Mouse (Mus musculus) heart, embryonic 11.5 days (tissue): ENCODE results near the gene Gpr62. TPM values are rescaled to one million over a fixed set of nuclear protein-coding genes. Genes with fewer than 3 reads are reported as not detected.

ENCODE experiments used
- ATAC-seq: fragments of 200-750 bp; cut with Nextera tagmentation; replicated peaks from 2 replicates; pipeline ENCODE4 v1.8.0; 2017; ENCODE audit warnings: moderate library complexity; ENCODE audit not compliant: insufficient number of reproducible peaks, low FRiP score, low TSS enrichment
- H3K27ac ChIP-seq: fragments of 300-500 bp; sonication (generic); 2 replicates; pipeline ENCODE4 v1.5.1; 2014; ENCODE audit warnings: mild to moderate bottlenecking, low read depth, low read length
- H3K27me3 ChIP-seq: fragments of 300-500 bp; sonication (generic); 2 replicates; pipeline ENCODE4 v1.6.1; 2014; ENCODE audit warnings: mild to moderate bottlenecking, low read length, mixed read lengths; ENCODE audit not compliant: control insufficient read depth, insufficient read depth
- H3K36me3 ChIP-seq: fragments of 300-500 bp; sonication (generic); 2 replicates; pipeline ENCODE4 v1.6.1; 2014; ENCODE audit warnings: mild to moderate bottlenecking, low read length, moderate library complexity, mixed read lengths; ENCODE audit not compliant: control insufficient read depth, insufficient read depth
- H3K4me1 ChIP-seq: fragments of 300-500 bp; sonication (generic); 2 replicates; pipeline ENCODE4 v1.6.1; 2014; ENCODE audit warnings: low read length; ENCODE audit not compliant: control insufficient read depth, insufficient read depth
- H3K4me2 ChIP-seq: fragments of 300-500 bp; sonication (generic); 2 replicates; pipeline ENCODE4 v1.6.1; 2014; ENCODE audit warnings: mild to moderate bottlenecking, moderate library complexity
- H3K4me3 ChIP-seq: fragments of 300-500 bp; sonication (generic); 2 replicates; pipeline ENCODE4 v1.5.1; 2014; ENCODE audit warnings: low read depth, low read length
- H3K9ac ChIP-seq: fragments of 300-500 bp; sonication (generic); 2 replicates; pipeline ENCODE4 v1.6.1; 2014; ENCODE audit warnings: mild to moderate bottlenecking, low read depth, low read length, moderate library complexity
- H3K9me3 ChIP-seq: fragments of 300-500 bp; sonication (generic); replicated peaks from 2 replicates; pipeline ENCODE4 v1.6.1; 2016; ENCODE audit warnings: low read length; ENCODE audit not compliant: control insufficient read depth
- WGBS: fragments of 180-500 bp; shearing (Covaris S2); extraction: QIAGEN DNeasy Blood & Tissue Kit; methylation state at CpG from one replicate; pipeline ENCODE4 v1.1.7; 2014; ENCODE audit not compliant: insufficient replicate concordance; 5-methylcytosine and 5-hydroxymethylcytosine counted together
- polyA plus RNA-seq: library from polyadenylated mRNA; unstranded; fragments of >200 nt; fragmentation: Nextera tagmentation; extraction: Ambion mirVana; gene quantifications from 2 replicates; pipeline ENCODE4 v1.2.1, GENCODE M21; 2014

The Gpr62 gene
- polyA plus RNA-seq, 1 experiment from 2014 or later, result 0.46 TPM

DNA sequence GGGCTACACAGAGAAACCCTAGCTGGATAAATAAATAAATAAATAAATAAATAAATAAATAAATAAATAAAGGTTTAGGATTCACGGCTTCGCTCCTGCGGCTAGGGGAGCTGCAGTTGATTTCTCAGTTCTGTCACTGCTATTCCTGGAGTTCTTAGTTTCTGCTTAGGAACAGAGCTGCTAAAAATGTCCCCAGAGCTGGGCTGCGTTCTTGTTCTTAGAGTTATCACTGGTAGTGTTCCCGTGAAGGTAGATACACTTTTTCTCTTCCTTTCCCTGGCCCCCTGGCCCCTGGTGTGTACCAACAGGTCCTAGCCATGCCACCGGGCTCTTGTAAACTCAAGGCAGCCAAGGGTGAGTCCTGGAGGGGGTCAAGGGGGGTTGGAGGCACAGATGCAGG, 48.9 kb downstream of the Gpr62 start:
- H3K4me1 ChIP-seq, result peaks cover 24% of the 10 kb centered on the region
- peaks cover 3% of the 10 kb centered on the region; the same call in 1 of the 2 replicates for H3K27me3 ChIP-seq
- ATAC-seq, result no peak
- no peaks in the 10 kb centered on the region for H3K36me3 ChIP-seq
- WGBS, result 46% methylated on average over 6 of the region's 6 CpGs
- no peak overlapping the region for H3K4me2 ChIP-seq
- no peaks in the 10 kb centered on the region for H3K9me3 ChIP-seq
- H3K4me3 ChIP-seq, result no peak overlapping the region
- H3K27ac ChIP-seq, result no peak overlapping the region
- no peak overlapping the region for H3K9ac ChIP-seq

Other genes starting within 250 kb of the Gpr62 start
- gene Tlr9, start 243.3 kb downstream of the Gpr62 start, polyA plus RNA-seq, result not detected in 2 replicates
- gene Alas1, start 217.3 kb downstream of the Gpr62 start, polyA plus RNA-seq, result 121 and 128 TPM in 2 replicates
- 28.4 and 31.1 TPM in 2 replicates for gene Poc1a, start 184.9 kb downstream of the Gpr62 start, polyA plus RNA-seq
- 19.8 and 22.0 TPM in 2 replicates for gene Dusp7, start 97.3 kb downstream of the Gpr62 start, polyA plus RNA-seq
- 695 and 851 TPM in 2 replicates for gene Rpl29, start 36.5 kb downstream of the Gpr62 start, polyA plus RNA-seq
- gene Acy1, start 27.6 kb downstream of the Gpr62 start, polyA plus RNA-seq, result 23.2 and 27.7 TPM in 2 replicates
- gene Abhd14b, start 18.5 kb downstream of the Gpr62 start, polyA plus RNA-seq, result 4.7 and 5.0 TPM in 2 replicates
- 41.2 and 41.9 TPM in 2 replicates for gene Abhd14a, start 18.3 kb downstream of the Gpr62 start, polyA plus RNA-seq
- gene Pcbp4, start 12.6 kb downstream of the Gpr62 start, polyA plus RNA-seq, result 77.0 and 80.4 TPM in 2 replicates
- 31.3 and 32.9 TPM in 2 replicates for gene Rrp9, start 10.0 kb upstream of the Gpr62 start, polyA plus RNA-seq
- gene Parp3, start 11.0 kb upstream of the Gpr62 start, polyA plus RNA-seq, result 1.0 and 1.9 TPM in 2 replicates
- not detected in 2 replicates for gene Iqcf1, start 34.0 kb upstream of the Gpr62 start, polyA plus RNA-seq
- gene Iqcf5, start 48.6 kb upstream of the Gpr62 start, polyA plus RNA-seq, result not detected in 2 replicates
- not detected in 2 replicates for gene Iqcf3, start 95.7 kb upstream of the Gpr62 start, polyA plus RNA-seq
- not detected in 2 replicates for gene Iqcf4, start 105.1 kb upstream of the Gpr62 start, polyA plus RNA-seq
- not detected in 2 replicates for gene Iqcf6, start 160.6 kb upstream of the Gpr62 start, polyA plus RNA-seq
- gene Grm2, start 190.1 kb upstream of the Gpr62 start, polyA plus RNA-seq, result 0.18 TPM in 1 of 2 replicates, not detected in the other
- gene Tex264, start 220.0 kb upstream of the Gpr62 start, polyA plus RNA-seq, result 34.7 and 36.8 TPM in 2 replicates